Mouse (Mus musculus) lung, postnatal 4 days (tissue): ENCODE data around the gene Klhl13.

Source experiments
- DNase-seq, 2 experiments: peaks; one replicate each; pipeline ENCODE4 v3.0.0; 2021

Gene Klhl13

GRCm38 (mm10) chrX:23364514-23365381, at the start of gene Klhl13:
Gene Klhl13 (minus strand): TSS chrX:23365082.
- peak; percentile 67 to 79 for DNase-seq

- DNase-seq: peak in 1 of 2 experiments; percentile 20
Observed at GRCm38 (mm10) chrX:23409296-23410149, 44.6 kb upstream of the Klhl13 start.

GRCm38 (mm10) chrX:23388716-23389115, 23.8 kb upstream of the Klhl13 start:
- peak in 1 of 2 experiments; percentile 21 for DNase-seq

- no peak for DNase-seq
Observed at GRCm38 (mm10) chrX:23363441-23363840, 1.4 kb downstream of the Klhl13 start.

GRCm38 (mm10) chrX:23360446-23360845, 4.4 kb downstream of the Klhl13 start:
- DNase-seq: no peak

- DNase-seq: no peak
Observed at GRCm38 (mm10) chrX:23350083-23350482, 14.8 kb downstream of the Klhl13 start.

- DNase-seq: no peak
Observed at GRCm38 (mm10) chrX:23328116-23328515, 36.8 kb downstream of the Klhl13 start.

GRCm38 (mm10) chrX:23318857-23319256, 46.0 kb downstream of the Klhl13 start:
- no peak for DNase-seq

GRCm38 (mm10) chrX:23295952-23296598, 68.8 kb downstream of the Klhl13 start:
- peak; percentile 19 to 25 for DNase-seq

- no peak for DNase-seq
Observed at GRCm38 (mm10) chrX:23285442-23285817, 79.5 kb downstream of the Klhl13 start.

- no peak for DNase-seq
Observed at GRCm38 (mm10) chrX:23284530-23285441, 80.1 kb downstream of the Klhl13 start.

- no peak for DNase-seq
Observed at GRCm38 (mm10) chrX:23267601-23268000, 97.3 kb downstream of the Klhl13 start.

GRCm38 (mm10) chrX:23248752-23249151, 116.1 kb downstream of the Klhl13 start:
- DNase-seq: no peak
